ENCODE assay signal across 17 mouse cellular contexts in genomic region chr17:48433006-48433655, GRCm38 (mm10). TPM values are rescaled to one million over a fixed set of nuclear protein-coding genes. Genes with fewer than 3 reads are reported as not detected.
DNase-seq lines count a peak whose midpoint lies in the region; ATAC-seq and TF ChIP-seq lines count a peak whose summit lies in the region.
"Had no signal": no experiment of that assay in that cellular context is flagged by ENCODE, and none has a peak within 500 bp of the region (broad histone marks: within the 10 kb centered on the region; RNA-seq: fewer than 3 reads in every experiment).

No protein-coding gene starts in this region.

- H3K27ac ChIP-seq in heart, embryonic 16.5 days (ENCODE audit: low read length), result peak overlapping the region; percentile 98
- 0 out of 2 replicates have a peak overlapping the region, but pooled peaks have one; percentile 22 for H3K27ac ChIP-seq in stomach, embryonic 14.5 days (ENCODE audit: low read length)
- no peak overlapping the region for H3K27ac ChIP-seq in stomach, postnatal 0 days (replicated peaks)
- H3K27ac ChIP-seq: liver, embryonic 14.5 days had no signal

- no peaks in the 10 kb centered on the region for H3K9me3 ChIP-seq in heart, embryonic 16.5 days (replicated peaks; ENCODE audit: control insufficient read depth, low read length)
- no peaks in the 10 kb centered on the region for H3K9me3 ChIP-seq in stomach, embryonic 14.5 days (ENCODE audit: control insufficient read depth, low read depth, low read length)
- H3K9me3 ChIP-seq in stomach, postnatal 0 days (ENCODE audit: control insufficient read depth, low read length), result no peaks in the 10 kb centered on the region
- H3K9me3 ChIP-seq: G1E had no signal

- H3K4me2 ChIP-seq in heart, embryonic 16.5 days (ENCODE audit: low read depth, low read length), result peak overlapping the region; percentile 26; the same call in 1 of the 2 replicates
- no peak overlapping the region for H3K4me2 ChIP-seq in stomach, embryonic 14.5 days (replicated peaks; ENCODE audit: low read depth, low read length)
- no peak overlapping the region for H3K4me2 ChIP-seq in stomach, postnatal 0 days (replicated peaks; ENCODE audit: low read depth)

- H3K9ac ChIP-seq in heart, embryonic 16.5 days (ENCODE audit: low read length), result peak overlapping the region; percentile 33; the same call in 1 of the 2 replicates
- no peak overlapping the region for H3K9ac ChIP-seq in stomach, embryonic 14.5 days (replicated peaks; ENCODE audit: low read depth, low read length)
- H3K9ac ChIP-seq in stomach, postnatal 0 days (ENCODE audit: low read length), result no peak overlapping the region

- peak; percentile 53 to 59 for DNase-seq in cerebellum, postnatal 14 days
- DNase-seq in heart, postnatal 4 days, result no peak
- no peak for DNase-seq in stomach, postnatal 0 days (ENCODE audit: low spot score)
- no peak for DNase-seq in kidney, adult 9 months
- no peak for DNase-seq in ovary, adult 18-20 months (ENCODE audit: low spot score)
- DNase-seq: cerebellum, adult 18-20 months; embryo, embryonic 11 days; kidney, adult 18-20 months; right cerebral cortex, postnatal 25 days had no signal

- TF ChIP-seq EP300 in stomach, postnatal 0 days (optimal IDR thresholded peaks at IDR 0.05), result no peak

- peaks cover 50% of the 10 kb centered on the region for H3K4me1 ChIP-seq in heart, embryonic 16.5 days (ENCODE audit: control insufficient read depth, insufficient read depth, low read length)
- H3K4me1 ChIP-seq in stomach, embryonic 14.5 days (ENCODE audit: control insufficient read depth, insufficient read depth, low read length), result peaks cover 33% of the 10 kb centered on the region
- peaks cover 5% of the 10 kb centered on the region for H3K4me1 ChIP-seq in stomach, postnatal 0 days (replicated peaks; ENCODE audit: control insufficient read depth, insufficient read depth)

- H3K27me3 ChIP-seq in heart, embryonic 16.5 days (ENCODE audit: control insufficient read depth, insufficient read depth, low read length), result no peaks in the 10 kb centered on the region
- H3K27me3 ChIP-seq in stomach, embryonic 14.5 days (ENCODE audit: control insufficient read depth, insufficient read depth, low read length), result no peaks in the 10 kb centered on the region
- no peaks in the 10 kb centered on the region for H3K27me3 ChIP-seq in stomach, postnatal 0 days (ENCODE audit: control insufficient read depth, insufficient read depth, low read length)

- WGBS in heart, embryonic 16.5 days, result 65% methylated on average over 20 of the region's 20 CpGs
- 77% methylated on average over 20 of the region's 20 CpGs for WGBS in stomach, embryonic 14.5 days
- WGBS in stomach, postnatal 0 days, result 69% methylated on average over 20 of the region's 20 CpGs

- no peaks in the 10 kb centered on the region for H3K36me3 ChIP-seq in heart, embryonic 16.5 days (ENCODE audit: control insufficient read depth, insufficient read depth)
- H3K36me3 ChIP-seq in stomach, embryonic 14.5 days (ENCODE audit: control insufficient read depth, insufficient read depth, low read length), result no peaks in the 10 kb centered on the region
- H3K36me3 ChIP-seq in stomach, postnatal 0 days (ENCODE audit: control insufficient read depth, insufficient read depth, low read length), result no peaks in the 10 kb centered on the region
- H3K36me3 ChIP-seq: G1E had no signal

- no peak overlapping the region for H3K4me3 ChIP-seq in heart, embryonic 16.5 days (ENCODE audit: low read length)
- no peak overlapping the region for H3K4me3 ChIP-seq in stomach, embryonic 14.5 days (ENCODE audit: low read depth, low read length)
- no peak overlapping the region for H3K4me3 ChIP-seq in stomach, postnatal 0 days (ENCODE audit: low read depth, low read length)

- TF ChIP-seq CTCF in stomach, postnatal 0 days (IDR thresholded peaks at IDR 0.05; ENCODE audit: low read depth), result no peak

- ATAC-seq in cerebellum, adult (ENCODE audit: insufficient number of reproducible peaks, low FRiP score, low TSS enrichment), result no peak
- no peak for ATAC-seq in heart, embryonic 16.5 days (replicated peaks; ENCODE audit: extremely low read depth, insufficient read depth, low FRiP score)
- ATAC-seq in stomach, embryonic 14.5 days (ENCODE audit: insufficient number of reproducible peaks, insufficient read depth, low FRiP score, low read depth), result no peak
- ATAC-seq in stomach, postnatal 0 days (ENCODE audit: low FRiP score, low TSS enrichment), result no peak

RNA-seq across cellular contexts. Expression of gene Apobec2, which starts 0.4 kb away (rescaled TPM):
- 207 and 218 TPM in 2 replicates for polyA plus RNA-seq in heart, embryonic 16.5 days (2015; fragmentation: Nextera tagmentation; extraction: Ambion mirVana)
- 100 to 1,000 TPM; 207 to 216 TPM for total RNA-seq in heart, postnatal 4 days (2021)
- 2.9 and 3.5 TPM in 2 replicates for polyA plus RNA-seq in stomach, embryonic 14.5 days (2014; fragmentation: Nextera tagmentation; extraction: Ambion mirVana)
- polyA plus RNA-seq in stomach, postnatal 0 days (2015; fragmentation: Nextera tagmentation; extraction: Ambion mirVana), result 7.2 and 7.6 TPM in 2 replicates
- total RNA-seq: hematopoietic stem cell, adult 5-6 weeks; left cerebral cortex, adult 18-20 months had no signal
- polyA plus RNA-seq: G1E had no signal

RNA-seq across cellular contexts. Expression of gene Tspo2, which starts 18.2 kb away (rescaled TPM):
- 4.6 and 6.1 TPM in 2 replicates for polyA plus RNA-seq in heart, embryonic 16.5 days (2015; fragmentation: Nextera tagmentation; extraction: Ambion mirVana)
- under 1 TPM; 0.36 to 0.47 TPM for total RNA-seq in heart, postnatal 4 days (2021)
- 0.82 and 1.5 TPM in 2 replicates for polyA plus RNA-seq in stomach, embryonic 14.5 days (2014; fragmentation: Nextera tagmentation; extraction: Ambion mirVana)
- polyA plus RNA-seq in stomach, postnatal 0 days (2015; fragmentation: Nextera tagmentation; extraction: Ambion mirVana), result 0.41 and 0.51 TPM in 2 replicates
- total RNA-seq: left cerebral cortex, adult 18-20 months had no signal
- polyA plus RNA-seq: frontal cortex, adult 2 months had no signal

RNA-seq across cellular contexts. Expression of gene Unc5cl, which starts 21.6 kb away (rescaled TPM):
- 0.75 and 2.0 TPM in 2 replicates for polyA plus RNA-seq in heart, embryonic 16.5 days (2015; fragmentation: Nextera tagmentation; extraction: Ambion mirVana)
- total RNA-seq in heart, postnatal 4 days (2021), result under 1 TPM; 0.14 to 0.21 TPM
- 11.6 and 12.5 TPM in 2 replicates for polyA plus RNA-seq in stomach, embryonic 14.5 days (2014; fragmentation: Nextera tagmentation; extraction: Ambion mirVana)
- 3.3 and 3.5 TPM in 2 replicates for polyA plus RNA-seq in stomach, postnatal 0 days (2015; fragmentation: Nextera tagmentation; extraction: Ambion mirVana)

RNA-seq across cellular contexts. Expression of gene Oard1, which starts 23.3 kb away (rescaled TPM):
- 40.9 and 44.4 TPM in 2 replicates for polyA plus RNA-seq in heart, embryonic 16.5 days (2015; fragmentation: Nextera tagmentation; extraction: Ambion mirVana)
- total RNA-seq in heart, postnatal 4 days (2021), result 10 to 100 TPM; 14.5 to 14.6 TPM
- polyA plus RNA-seq in stomach, embryonic 14.5 days (2014; fragmentation: Nextera tagmentation; extraction: Ambion mirVana), result 62.8 and 67.4 TPM in 2 replicates
- polyA plus RNA-seq in stomach, postnatal 0 days (2015; fragmentation: Nextera tagmentation; extraction: Ambion mirVana), result 42.3 and 43.8 TPM in 2 replicates

RNA-seq across cellular contexts. Expression of gene Nfya, which starts 23.4 kb away (rescaled TPM):
- polyA plus RNA-seq in heart, embryonic 16.5 days (2015; fragmentation: Nextera tagmentation; extraction: Ambion mirVana), result 9.0 and 10.2 TPM in 2 replicates
- total RNA-seq in heart, postnatal 4 days (2021), result 10 to 100 TPM; 29.0 to 33.2 TPM
- 24.1 and 26.5 TPM in 2 replicates for polyA plus RNA-seq in stomach, embryonic 14.5 days (2014; fragmentation: Nextera tagmentation; extraction: Ambion mirVana)
- polyA plus RNA-seq in stomach, postnatal 0 days (2015; fragmentation: Nextera tagmentation; extraction: Ambion mirVana), result 3.0 and 3.5 TPM in 2 replicates

Comparison
In these comparisons a context has a peak if more than half of its experiments do, and no peak if none do; other contexts are left out.
1. DNase-seq: peak in cerebellum, postnatal 14 days (2 of 2); none in heart, postnatal 4 days (single experiment), stomach, postnatal 0 days (single experiment), kidney, adult 9 months (single experiment) and ovary, adult 18-20 months (single experiment).
2. RNA of gene Apobec2, which starts 0.4 kb away (polyA plus RNA-seq): 207 to 218 TPM in heart, embryonic 16.5 days; 7.2 to 7.6 TPM in stomach, postnatal 0 days and 2.9 to 3.5 TPM in stomach, embryonic 14.5 days; every median in the first group is over 10 times any median in the second.